Mouse (Mus musculus): ENCODE results near the gene Sh2b1. TPM values are rescaled to one million over a fixed set of nuclear protein-coding genes. Genes with fewer than 3 reads are reported as not detected.
"Not testable (repeated sequence)": the region's sequence is repeated elsewhere in the genome, so short reads cannot be mapped to it uniquely, and the experiment has no call there.

The Sh2b1 gene
- polyA plus RNA-seq, 1 experiment from 2014 or later = 42.2 TPM

DNA sequence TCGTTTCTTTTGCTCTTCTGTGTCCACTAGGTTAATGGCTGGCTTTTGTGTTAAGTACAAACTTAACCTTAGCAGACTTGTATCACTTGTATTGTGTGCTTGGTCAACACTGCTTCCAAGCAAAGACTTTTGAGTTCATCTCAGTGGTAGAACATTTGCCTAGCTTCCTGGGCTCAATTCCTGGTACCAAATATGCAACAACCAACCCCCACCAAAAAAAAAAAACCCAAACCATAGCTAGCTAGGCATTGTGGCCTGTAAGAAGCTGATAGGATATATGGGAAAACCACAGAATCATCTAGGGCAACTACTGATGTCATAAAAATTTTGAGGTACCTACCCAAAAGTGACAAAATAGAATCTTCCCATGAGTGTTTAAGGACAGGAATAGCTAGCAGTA, 15.8 kb upstream of the Sh2b1 start:
- H3K27me3 ChIP-seq (ENCODE audit: control insufficient read depth, insufficient read depth, low read length) = no peaks in the 10 kb centered on the region
- H3K9ac ChIP-seq (replicated peaks; ENCODE audit: low read depth, low read length) = no peak overlapping the region
- 0 out of 2 replicates have a peak, but pooled peaks cover 8% of the 10 kb centered on the region for H3K4me1 ChIP-seq (ENCODE audit: control insufficient read depth, insufficient read depth, low read length)
- peaks cover 60% of the 10 kb centered on the region for H3K36me3 ChIP-seq (ENCODE audit: control insufficient read depth, insufficient read depth, low read length)
- no peak for ATAC-seq (ENCODE audit: insufficient number of reproducible peaks, insufficient read depth, low FRiP score, low read depth)
- H3K27ac ChIP-seq (ENCODE audit: low read length) = no peak overlapping the region
- WGBS = 84% methylated on average over 1 of the region's 1 CpGs
- H3K4me2 ChIP-seq (replicated peaks; ENCODE audit: low read depth, low read length) = no peak overlapping the region
- H3K4me3 ChIP-seq (ENCODE audit: low read depth, low read length) = no peak overlapping the region
- H3K9me3 ChIP-seq (ENCODE audit: control insufficient read depth, low read depth, low read length) = no peaks in the 10 kb centered on the region

GRCm38 (mm10) chr7:126487617-126488385, 12.6 kb upstream of the Sh2b1 start:
- not testable (repeated sequence) for ATAC-seq (ENCODE audit: insufficient number of reproducible peaks, insufficient read depth, low FRiP score, low read depth); H3K4me1 ChIP-seq (ENCODE audit: control insufficient read depth, insufficient read depth, low read length); H3K27me3 ChIP-seq (ENCODE audit: control insufficient read depth, insufficient read depth, low read length); H3K27ac ChIP-seq (ENCODE audit: low read length); H3K9me3 ChIP-seq (ENCODE audit: control insufficient read depth, low read depth, low read length)
- H3K4me3 ChIP-seq (ENCODE audit: low read depth, low read length) = peak overlapping the region; percentile 59
- peak overlapping the region; percentile 95 for H3K4me2 ChIP-seq (replicated peaks; ENCODE audit: low read depth, low read length)
- 12% methylated on average over 21 of the region's 25 CpGs for WGBS
- H3K36me3 ChIP-seq (ENCODE audit: control insufficient read depth, insufficient read depth, low read length) = peaks cover 28% of the 10 kb centered on the region
- H3K9ac ChIP-seq (replicated peaks; ENCODE audit: low read depth, low read length) = peak overlapping the region; percentile 67

DNA sequence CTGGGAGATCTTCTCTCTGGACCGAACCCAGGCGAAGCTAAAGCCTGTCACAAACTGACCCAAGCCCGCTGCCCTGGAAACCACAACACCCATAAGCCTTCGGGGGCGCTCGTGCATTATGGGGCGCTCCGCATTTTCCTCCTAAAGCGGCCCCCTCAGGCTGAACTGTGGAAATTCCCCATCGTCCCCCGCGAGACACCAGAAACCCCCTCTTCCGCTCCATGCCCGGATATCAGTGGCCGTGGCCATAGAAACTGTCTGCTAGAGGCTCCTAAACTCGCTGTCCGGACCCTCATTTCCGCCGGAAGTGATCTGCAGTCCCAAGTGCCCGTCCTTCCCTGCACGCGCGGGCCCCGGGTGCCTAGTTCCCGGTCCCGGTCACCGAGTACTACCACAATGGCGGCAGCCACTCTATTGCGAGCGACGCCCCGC, 11.8 kb upstream of the Sh2b1 start, which contains the start of gene Tufm:
Tufm (plus strand) TSS at position 310 of the 432 bp plus-strand sequence.
- no peaks in the 10 kb centered on the region for H3K27me3 ChIP-seq (ENCODE audit: control insufficient read depth, insufficient read depth, low read length)
- peak within 1 kb of the TSS; percentile 59 for H3K4me3 ChIP-seq (ENCODE audit: low read depth, low read length)
- peaks cover 20% of the 10 kb centered on the region for H3K36me3 ChIP-seq (ENCODE audit: control insufficient read depth, insufficient read depth, low read length)
- 0 out of 2 replicates have a peak, but pooled peaks cover 8% of the 10 kb centered on the region for H3K4me1 ChIP-seq (ENCODE audit: control insufficient read depth, insufficient read depth, low read length)
- ATAC-seq (ENCODE audit: insufficient number of reproducible peaks, insufficient read depth, low FRiP score, low read depth) = peak; percentile 90
- peak within 1 kb of the TSS; percentile 67 for H3K9ac ChIP-seq (replicated peaks; ENCODE audit: low read depth, low read length)
- WGBS = under 1% methylated on average over 32 of the region's 32 CpGs
- peak within 1 kb of the TSS; percentile 79 for H3K27ac ChIP-seq (ENCODE audit: low read length)
- H3K4me2 ChIP-seq (replicated peaks; ENCODE audit: low read depth, low read length) = peak within 1 kb of the TSS; percentile 95
- no peaks in the 10 kb centered on the region for H3K9me3 ChIP-seq (ENCODE audit: control insufficient read depth, low read depth, low read length)

DNA sequence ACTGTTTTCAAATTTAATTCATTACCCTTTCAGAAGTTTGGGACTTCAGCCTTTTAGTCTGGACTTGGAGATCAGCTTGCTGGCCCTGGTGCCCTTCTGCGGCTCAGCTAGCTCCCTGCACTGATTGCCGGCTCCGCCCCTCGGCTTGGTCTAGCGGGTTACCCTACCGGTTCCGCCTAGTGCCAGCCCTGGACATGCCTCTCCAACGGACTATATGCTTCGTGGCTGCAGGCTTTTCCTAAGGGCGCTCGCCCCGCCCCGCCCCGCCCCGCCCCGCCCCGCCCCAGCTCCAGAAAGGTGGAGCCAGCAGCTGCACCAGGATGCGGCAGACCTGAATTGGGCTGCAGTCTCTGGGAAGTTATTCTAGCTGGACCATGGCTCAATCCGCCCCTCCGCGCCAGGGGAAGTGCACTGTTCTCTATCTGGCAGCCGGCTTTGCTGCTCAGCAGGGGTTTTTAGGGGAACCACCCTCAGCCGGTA, 7.2 kb upstream of the Sh2b1 start:
- Histone ChIP-seq H3K9ac (replicated peaks; ENCODE audit: low read depth, low read length) (peak overlapping the region; percentile 28; the same call in 1 of the 2 replicates), H3K27me3 (ENCODE audit: control insufficient read depth, insufficient read depth, low read length) (no peaks in the 10 kb centered on the region), H3K36me3 (ENCODE audit: control insufficient read depth, insufficient read depth, low read length) (no peaks in the 10 kb centered on the region), H3K4me2 (replicated peaks; ENCODE audit: low read depth, low read length) (peak overlapping the region; percentile 57), H3K4me1 (ENCODE audit: control insufficient read depth, insufficient read depth, low read length) (no peaks in the 10 kb centered on the region), H3K9me3 (ENCODE audit: control insufficient read depth, low read depth, low read length) (peaks cover 3% of the 10 kb centered on the region; the same call in 1 of the 2 replicates), H3K27ac (ENCODE audit: low read length) (peak overlapping the region; percentile 59; the same call in 1 of the 2 replicates), H3K4me3 (ENCODE audit: low read depth, low read length) (peak overlapping the region; percentile 23)
- ATAC-seq (ENCODE audit: insufficient number of reproducible peaks, insufficient read depth, low FRiP score, low read depth) = peak; percentile 92
- WGBS = 1% methylated on average over 23 of the region's 23 CpGs

DNA sequence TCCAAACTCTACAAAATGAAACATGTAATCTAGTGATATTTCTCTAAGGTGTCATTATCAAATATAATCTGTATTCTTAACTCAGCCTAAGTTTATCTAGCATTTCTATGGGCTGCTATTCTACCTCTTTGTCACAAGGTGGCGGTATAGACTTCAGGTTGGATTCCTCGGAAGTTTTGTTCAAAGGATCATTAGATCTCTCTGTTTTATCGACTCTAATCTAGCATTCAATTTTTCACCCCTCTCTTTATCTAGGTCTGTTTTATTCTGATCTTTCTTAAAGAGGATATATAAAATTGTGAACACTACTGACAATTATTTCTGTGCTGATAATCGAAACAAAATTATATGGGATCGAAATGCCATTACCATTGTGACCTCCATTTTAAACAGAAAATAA, 6.5 kb upstream of the Sh2b1 start:
- WGBS = 27% methylated on average over 5 of the region's 5 CpGs
- H3K27me3 ChIP-seq (ENCODE audit: control insufficient read depth, insufficient read depth, low read length) = no peaks in the 10 kb centered on the region
- H3K4me3 ChIP-seq (ENCODE audit: low read depth, low read length) = no peak overlapping the region
- H3K27ac ChIP-seq (ENCODE audit: low read length) = no peak overlapping the region
- peaks cover 3% of the 10 kb centered on the region; the same call in 1 of the 2 replicates for H3K9me3 ChIP-seq (ENCODE audit: control insufficient read depth, low read depth, low read length)
- no peak for ATAC-seq (ENCODE audit: insufficient number of reproducible peaks, insufficient read depth, low FRiP score, low read depth)
- H3K4me2 ChIP-seq (replicated peaks; ENCODE audit: low read depth, low read length) = no peak overlapping the region
- H3K4me1 ChIP-seq (ENCODE audit: control insufficient read depth, insufficient read depth, low read length) = no peaks in the 10 kb centered on the region
- no peaks in the 10 kb centered on the region for H3K36me3 ChIP-seq (ENCODE audit: control insufficient read depth, insufficient read depth, low read length)
- no peak overlapping the region for H3K9ac ChIP-seq (replicated peaks; ENCODE audit: low read depth, low read length)

DNA sequence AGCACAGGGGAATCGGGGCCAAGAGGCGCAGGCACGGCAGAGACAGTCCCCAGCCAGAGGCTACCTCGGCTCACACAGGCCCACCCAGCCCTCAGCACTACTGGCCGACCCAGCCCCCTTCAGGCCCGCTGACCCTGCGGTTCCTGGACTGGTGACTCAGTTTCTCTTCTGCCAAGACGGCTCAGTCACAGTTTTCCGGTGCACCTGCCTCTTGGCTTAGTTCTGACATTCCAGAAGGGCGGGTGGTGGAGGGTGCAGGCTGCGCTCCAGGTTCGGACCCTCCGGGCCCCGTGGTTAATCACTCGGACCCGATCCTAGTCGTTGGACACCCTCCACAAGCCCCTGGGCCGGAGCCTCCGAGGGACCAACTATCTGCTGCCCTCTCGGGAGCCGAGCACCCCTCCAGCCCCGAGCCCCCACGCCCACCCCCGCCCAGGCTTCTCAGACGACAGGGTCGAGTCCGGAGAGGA, 703 bp downstream of the Sh2b1 start:
- Histone ChIP-seq H3K4me1 (ENCODE audit: control insufficient read depth, insufficient read depth, low read length) (peaks cover 11% of the 10 kb centered on the region), H3K4me2 (replicated peaks; ENCODE audit: low read depth, low read length) (peak overlapping the region; percentile 78), H3K27me3 (ENCODE audit: control insufficient read depth, insufficient read depth, low read length) (no peaks in the 10 kb centered on the region), H3K4me3 (ENCODE audit: low read depth, low read length) (peak overlapping the region; percentile 62), H3K27ac (ENCODE audit: low read length) (peak overlapping the region; percentile 84; the same call in 1 of the 2 replicates), H3K36me3 (ENCODE audit: control insufficient read depth, insufficient read depth, low read length) (peaks cover 26% of the 10 kb centered on the region), H3K9ac (replicated peaks; ENCODE audit: low read depth, low read length) (peak overlapping the region; percentile 93), H3K9me3 (ENCODE audit: control insufficient read depth, low read depth, low read length) (no peaks in the 10 kb centered on the region)
- 2% methylated on average over 27 of the region's 27 CpGs for WGBS
- peak; percentile 25; the same call in 1 of the 2 replicates for ATAC-seq (ENCODE audit: insufficient number of reproducible peaks, insufficient read depth, low FRiP score, low read depth)

- H3K9me3 ChIP-seq (ENCODE audit: control insufficient read depth, low read depth, low read length) = no peaks in the 10 kb centered on the region
- H3K4me2 ChIP-seq (replicated peaks; ENCODE audit: low read depth, low read length) = peak overlapping the region; percentile 78
- no peak overlapping the region for H3K27ac ChIP-seq (ENCODE audit: low read length)
- 0 out of 2 replicates have a peak overlapping the region, but pooled peaks have one; percentile 93 for H3K9ac ChIP-seq (replicated peaks; ENCODE audit: low read depth, low read length)
- peaks cover 35% of the 10 kb centered on the region for H3K36me3 ChIP-seq (ENCODE audit: control insufficient read depth, insufficient read depth, low read length)
- no peaks in the 10 kb centered on the region for H3K27me3 ChIP-seq (ENCODE audit: control insufficient read depth, insufficient read depth, low read length)
- peaks cover 11% of the 10 kb centered on the region for H3K4me1 ChIP-seq (ENCODE audit: control insufficient read depth, insufficient read depth, low read length)
- 80% methylated on average over 9 of the region's 9 CpGs for WGBS
- peak overlapping the region; percentile 62 for H3K4me3 ChIP-seq (ENCODE audit: low read depth, low read length)
- ATAC-seq (ENCODE audit: insufficient number of reproducible peaks, insufficient read depth, low FRiP score, low read depth) = no peak
Measured at GRCm38 (mm10) chr7:126473470-126474086, 1.6 kb downstream of the Sh2b1 start.

DNA sequence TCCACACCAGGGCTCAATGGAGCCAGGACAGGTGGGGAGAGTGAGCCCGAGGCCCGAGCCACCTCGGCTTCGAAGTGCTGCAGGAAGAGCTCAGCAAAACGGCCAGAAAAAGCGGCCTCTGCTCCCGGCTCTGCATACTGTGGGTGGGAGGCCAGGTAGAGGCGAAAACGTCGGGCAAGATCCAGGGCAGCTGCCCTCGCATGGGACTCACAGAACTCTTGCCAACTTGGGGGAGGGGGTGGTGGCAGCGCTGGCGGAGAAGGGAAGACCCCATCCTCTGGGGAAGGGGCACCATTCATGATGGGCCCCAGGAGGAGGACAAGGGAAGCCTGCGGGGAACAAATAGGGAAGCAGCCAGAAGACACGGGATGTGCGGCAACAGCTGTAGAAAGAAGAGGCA, 2.5 kb downstream of the Sh2b1 start:
- no peak for ATAC-seq (ENCODE audit: insufficient number of reproducible peaks, insufficient read depth, low FRiP score, low read depth)
- H3K36me3 ChIP-seq (ENCODE audit: control insufficient read depth, insufficient read depth, low read length) = peaks cover 44% of the 10 kb centered on the region
- WGBS = 92% methylated on average over 16 of the region's 16 CpGs
- H3K9me3 ChIP-seq (ENCODE audit: control insufficient read depth, low read depth, low read length) = no peaks in the 10 kb centered on the region
- H3K4me1 ChIP-seq (ENCODE audit: control insufficient read depth, insufficient read depth, low read length) = peaks cover 11% of the 10 kb centered on the region
- H3K4me2 ChIP-seq (replicated peaks; ENCODE audit: low read depth, low read length) = no peak overlapping the region
- no peak overlapping the region for H3K27ac ChIP-seq (ENCODE audit: low read length)
- H3K4me3 ChIP-seq (ENCODE audit: low read depth, low read length) = no peak overlapping the region
- H3K27me3 ChIP-seq (ENCODE audit: control insufficient read depth, insufficient read depth, low read length) = no peaks in the 10 kb centered on the region
- no peak overlapping the region for H3K9ac ChIP-seq (replicated peaks; ENCODE audit: low read depth, low read length)
